Mouse (Mus musculus): ENCODE data around the gene Lrmda. TPM values are rescaled to one million over a fixed set of nuclear protein-coding genes. Genes with fewer than 3 reads are reported as not detected.

Gene Lrmda
- polyA plus RNA-seq, 1 experiment, result not detected

- no peak for TF ChIP-seq CTCF (IDR thresholded peaks at IDR 0.05; ENCODE audit: extremely low read depth, insufficient read length, insufficient replicate concordance, low read depth, low read length)
- TF ChIP-seq POLR2A (IDR thresholded peaks at IDR 0.05; ENCODE audit: low read depth, low read length), result no peak
- Histone ChIP-seq H3K36me3 (ENCODE audit: control insufficient read depth, insufficient read depth, low read length) (no peaks in the 10 kb centered on the region), H3K27ac (ENCODE audit: insufficient read depth, low read depth, low read length) (no peak overlapping the region), H3K4me1 (ENCODE audit: control insufficient read depth, insufficient read depth, insufficient read length, low read length) (no peaks in the 10 kb centered on the region), H3K27me3 (ENCODE audit: control insufficient read depth, insufficient read depth, low read length) (no peaks in the 10 kb centered on the region), H3K4me3 (ENCODE audit: low read depth, low read length) (no peak overlapping the region)
- WGBS, result 69% methylated on average over 3 of the region's 3 CpGs
These were observed 533.3 kb downstream of the Lrmda start for GRCm38 (mm10) chr14:22552841-22553240.

- Histone ChIP-seq H3K27me3 (ENCODE audit: control insufficient read depth, insufficient read depth, low read length) (no peaks in the 10 kb centered on the region), H3K36me3 (ENCODE audit: control insufficient read depth, insufficient read depth, low read length) (no peaks in the 10 kb centered on the region), H3K4me3 (ENCODE audit: low read depth, low read length) (no peak overlapping the region), H3K4me1 (ENCODE audit: control insufficient read depth, insufficient read depth, insufficient read length, low read length) (no peaks in the 10 kb centered on the region), H3K27ac (ENCODE audit: insufficient read depth, low read depth, low read length) (no peak overlapping the region)
- TF ChIP-seq CTCF (IDR thresholded peaks at IDR 0.05; ENCODE audit: extremely low read depth, insufficient read length, insufficient replicate concordance, low read depth, low read length) (no peak), POLR2A (IDR thresholded peaks at IDR 0.05; ENCODE audit: low read depth, low read length) (no peak)
- WGBS, result 91% methylated on average over 3 of the region's 3 CpGs
These were observed 534.2 kb downstream of the Lrmda start for GRCm38 (mm10) chr14:22553717-22554116.

GRCm38 (mm10) chr14:22572486-22572885 is 553.0 kb downstream of the Lrmda start:
- Histone ChIP-seq H3K4me1 (ENCODE audit: control insufficient read depth, insufficient read depth, insufficient read length, low read length) (no peaks in the 10 kb centered on the region), H3K36me3 (ENCODE audit: control insufficient read depth, insufficient read depth, low read length) (no peaks in the 10 kb centered on the region), H3K27me3 (ENCODE audit: control insufficient read depth, insufficient read depth, low read length) (no peaks in the 10 kb centered on the region), H3K27ac (ENCODE audit: insufficient read depth, low read depth, low read length) (no peak overlapping the region), H3K4me3 (ENCODE audit: low read depth, low read length) (no peak overlapping the region)
- 61% methylated on average over 5 of the region's 5 CpGs for whole genome bisulfite sequencing
- TF ChIP-seq CTCF (IDR thresholded peaks at IDR 0.05; ENCODE audit: extremely low read depth, insufficient read length, insufficient replicate concordance, low read depth, low read length) (no peak), POLR2A (IDR thresholded peaks at IDR 0.05; ENCODE audit: low read depth, low read length) (no peak)

GRCm38 (mm10) chr14:22573585-22573984 is 554.1 kb downstream of the Lrmda start:
- no peaks in the 10 kb centered on the region for H3K36me3 ChIP-seq (ENCODE audit: control insufficient read depth, insufficient read depth, low read length)
- 82% methylated on average over 7 of the region's 7 CpGs for WGBS
- H3K4me3 ChIP-seq (ENCODE audit: low read depth, low read length), result no peak overlapping the region
- H3K4me1 ChIP-seq (ENCODE audit: control insufficient read depth, insufficient read depth, insufficient read length, low read length), result no peaks in the 10 kb centered on the region
- TF ChIP-seq POLR2A (IDR thresholded peaks at IDR 0.05; ENCODE audit: low read depth, low read length) (no peak), CTCF (IDR thresholded peaks at IDR 0.05; ENCODE audit: extremely low read depth, insufficient read length, insufficient replicate concordance, low read depth, low read length) (no peak)
- no peak overlapping the region for H3K27ac ChIP-seq (ENCODE audit: insufficient read depth, low read depth, low read length)
- H3K27me3 ChIP-seq (ENCODE audit: control insufficient read depth, insufficient read depth, low read length), result no peaks in the 10 kb centered on the region

- no peaks in the 10 kb centered on the region for H3K27me3 ChIP-seq (ENCODE audit: control insufficient read depth, insufficient read depth, low read length)
- no peak overlapping the region for H3K27ac ChIP-seq (ENCODE audit: insufficient read depth, low read depth, low read length)
- no peaks in the 10 kb centered on the region for H3K36me3 ChIP-seq (ENCODE audit: control insufficient read depth, insufficient read depth, low read length)
- WGBS, result 74% methylated on average over 4 of the region's 4 CpGs
- no peaks in the 10 kb centered on the region for H3K4me1 ChIP-seq (ENCODE audit: control insufficient read depth, insufficient read depth, insufficient read length, low read length)
- TF ChIP-seq POLR2A (IDR thresholded peaks at IDR 0.05; ENCODE audit: low read depth, low read length) (no peak), CTCF (IDR thresholded peaks at IDR 0.05; ENCODE audit: extremely low read depth, insufficient read length, insufficient replicate concordance, low read depth, low read length) (no peak)
- no peak overlapping the region for H3K4me3 ChIP-seq (ENCODE audit: low read depth, low read length)
These were observed 554.5 kb downstream of the Lrmda start for GRCm38 (mm10) chr14:22574006-22574405.

- no peaks in the 10 kb centered on the region for H3K4me1 ChIP-seq (ENCODE audit: control insufficient read depth, insufficient read depth, insufficient read length, low read length)
- WGBS, result 84% methylated on average over 6 of the region's 6 CpGs
- TF ChIP-seq CTCF (IDR thresholded peaks at IDR 0.05; ENCODE audit: extremely low read depth, insufficient read length, insufficient replicate concordance, low read depth, low read length) (no peak), POLR2A (IDR thresholded peaks at IDR 0.05; ENCODE audit: low read depth, low read length) (no peak)
- no peak overlapping the region for H3K27ac ChIP-seq (ENCODE audit: insufficient read depth, low read depth, low read length)
- H3K36me3 ChIP-seq (ENCODE audit: control insufficient read depth, insufficient read depth, low read length), result no peaks in the 10 kb centered on the region
- no peak overlapping the region for H3K4me3 ChIP-seq (ENCODE audit: low read depth, low read length)
- no peaks in the 10 kb centered on the region for H3K27me3 ChIP-seq (ENCODE audit: control insufficient read depth, insufficient read depth, low read length)
These were observed 556.9 kb downstream of the Lrmda start for GRCm38 (mm10) chr14:22576441-22576840.

- TF ChIP-seq POLR2A (IDR thresholded peaks at IDR 0.05; ENCODE audit: low read depth, low read length), result no peak
- no peak for TF ChIP-seq CTCF (IDR thresholded peaks at IDR 0.05; ENCODE audit: extremely low read depth, insufficient read length, insufficient replicate concordance, low read depth, low read length)
- H3K36me3 ChIP-seq (ENCODE audit: control insufficient read depth, insufficient read depth, low read length), result no peaks in the 10 kb centered on the region
- WGBS, result 65% methylated on average over 13 of the region's 13 CpGs
These were observed 558.0 kb downstream of the Lrmda start for GRCm38 (mm10) chr14:22577411-22578037.

More at GRCm38 (mm10) chr14:22577411-22578037, 558.0 kb downstream of the Lrmda start:
- H3K27ac ChIP-seq (ENCODE audit: insufficient read depth, low read depth, low read length), result no peak overlapping the region
- no peaks in the 10 kb centered on the region for H3K27me3 ChIP-seq (ENCODE audit: control insufficient read depth, insufficient read depth, low read length)
- 0 out of 2 replicates have a peak, but pooled peaks cover 2% of the 10 kb centered on the region for H3K4me1 ChIP-seq (ENCODE audit: control insufficient read depth, insufficient read depth, insufficient read length, low read length)
- H3K4me3 ChIP-seq (ENCODE audit: low read depth, low read length), result no peak overlapping the region
